Mouse (Mus musculus) CH12F3 (cell line): ENCODE data around the gene Tmem242.

Experiments
- in situ Hi-C: fragments of 300-500 bp; cut with MboI; formaldehyde crosslinking; loops from 2 replicates; pipeline ENCODE4 v1.14.3; 2020; ENCODE audit warnings: low sequenced_read_pairs

Gene Tmem242

DNA sequence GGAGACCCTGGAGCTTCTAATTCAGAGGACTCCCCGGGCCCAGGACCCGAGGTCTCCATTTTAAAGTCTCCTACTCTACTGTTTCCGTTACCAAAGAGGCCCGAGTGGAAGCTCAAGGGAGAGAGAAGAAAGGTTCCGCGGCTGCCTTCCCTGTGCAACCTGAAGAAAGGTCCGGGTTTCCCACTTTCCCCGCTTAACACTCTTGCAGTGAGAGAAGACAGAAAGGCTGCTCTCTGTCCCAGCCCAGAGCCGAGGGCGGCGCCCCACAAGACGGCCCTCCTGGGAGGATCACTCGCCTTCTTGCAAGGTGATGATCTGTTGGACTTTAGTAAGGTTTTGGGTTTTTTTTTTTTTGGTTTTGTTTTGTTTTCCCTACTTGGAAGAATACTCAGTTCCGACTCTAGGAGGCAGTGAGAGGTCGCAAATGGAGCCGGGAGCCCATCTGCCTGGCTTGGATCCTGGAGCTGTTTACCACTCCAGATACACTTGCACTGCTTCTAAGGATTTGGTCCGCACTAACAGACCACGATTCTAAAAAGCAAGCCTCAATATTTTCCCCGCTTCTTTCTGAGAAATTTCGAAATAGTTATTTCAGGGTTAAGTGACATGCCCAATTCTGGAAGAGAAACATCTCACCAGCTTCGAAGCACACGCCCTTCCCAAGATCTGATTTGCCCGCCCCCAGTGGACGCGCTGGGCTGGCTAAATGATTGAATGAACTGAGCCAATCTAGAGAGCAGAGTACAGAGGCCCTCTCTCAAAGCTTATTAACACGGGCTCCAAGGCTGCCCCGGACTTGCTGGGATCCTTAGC is at the start of gene Tmem242:
Gene Tmem242 (minus strand): TSS at position 101 of the 813 bp plus-strand sequence.
- in situ Hi-C loops: loop anchor here (5.0 to 25.0 kb wide), 3 partner anchors 312 to 572 kb away; no protein-coding TSS in a partner anchor

DNA sequence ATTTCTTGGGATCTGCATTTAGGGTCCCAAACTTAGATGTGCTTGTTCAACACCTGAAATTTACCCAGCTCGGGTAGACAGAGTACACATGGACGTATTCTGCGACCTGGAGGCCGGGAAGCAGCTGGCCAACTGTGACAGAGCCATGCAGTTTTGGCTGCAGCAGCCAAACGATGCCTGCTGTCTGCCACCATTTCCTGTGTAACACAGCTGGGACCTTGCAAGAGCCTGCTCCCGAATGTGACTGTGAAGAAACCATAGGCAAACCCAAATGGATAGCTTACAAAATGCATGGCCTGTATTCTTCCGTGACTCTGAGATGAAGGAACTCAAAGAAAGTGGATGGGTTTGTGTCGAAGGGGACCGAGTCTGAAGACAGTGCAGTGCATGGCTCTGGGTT is 48.1 kb upstream of the Tmem242 start:
- in situ Hi-C loops: no loop called here

DNA sequence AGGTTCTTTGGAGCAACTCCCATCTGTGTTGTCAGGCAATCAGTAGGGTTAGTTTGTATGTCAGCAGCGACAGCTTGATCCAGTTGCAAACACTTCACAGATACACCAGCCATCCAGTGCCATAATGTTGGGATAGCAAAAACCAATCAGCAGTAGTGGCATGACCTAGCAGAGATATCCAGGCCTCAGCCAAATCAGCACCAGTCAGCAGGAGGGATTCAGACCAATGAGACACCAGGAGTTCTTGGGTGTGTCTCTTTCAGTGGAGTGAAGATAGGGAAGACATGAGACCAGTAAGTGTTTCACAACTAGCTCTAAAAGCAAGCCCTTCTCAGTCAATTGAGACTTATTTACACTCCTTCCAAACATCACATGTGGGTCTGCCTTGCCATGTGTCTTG is 44.6 kb upstream of the Tmem242 start:
- in situ Hi-C loops: no loop called here

DNA sequence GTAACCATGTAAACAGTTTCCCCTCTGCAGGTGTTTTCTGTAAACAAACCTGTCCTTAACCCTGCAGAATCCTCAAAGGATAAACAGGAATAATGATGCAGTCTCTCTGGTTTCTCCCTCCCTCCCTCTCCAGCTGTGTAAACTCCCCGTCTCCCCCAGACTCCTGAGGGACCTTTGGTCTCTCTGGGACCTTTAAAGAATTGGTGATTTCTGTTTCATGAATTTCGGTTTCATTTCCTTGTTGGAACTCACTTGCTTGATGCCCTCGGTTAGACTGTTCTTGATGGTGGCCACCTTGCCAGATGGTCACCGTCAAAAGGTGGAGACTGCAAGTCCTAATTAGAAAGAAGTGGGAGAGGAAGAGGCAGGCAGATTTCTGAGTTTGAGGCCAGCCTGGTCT is 43.4 kb upstream of the Tmem242 start:
- in situ Hi-C loops: no loop called here

DNA sequence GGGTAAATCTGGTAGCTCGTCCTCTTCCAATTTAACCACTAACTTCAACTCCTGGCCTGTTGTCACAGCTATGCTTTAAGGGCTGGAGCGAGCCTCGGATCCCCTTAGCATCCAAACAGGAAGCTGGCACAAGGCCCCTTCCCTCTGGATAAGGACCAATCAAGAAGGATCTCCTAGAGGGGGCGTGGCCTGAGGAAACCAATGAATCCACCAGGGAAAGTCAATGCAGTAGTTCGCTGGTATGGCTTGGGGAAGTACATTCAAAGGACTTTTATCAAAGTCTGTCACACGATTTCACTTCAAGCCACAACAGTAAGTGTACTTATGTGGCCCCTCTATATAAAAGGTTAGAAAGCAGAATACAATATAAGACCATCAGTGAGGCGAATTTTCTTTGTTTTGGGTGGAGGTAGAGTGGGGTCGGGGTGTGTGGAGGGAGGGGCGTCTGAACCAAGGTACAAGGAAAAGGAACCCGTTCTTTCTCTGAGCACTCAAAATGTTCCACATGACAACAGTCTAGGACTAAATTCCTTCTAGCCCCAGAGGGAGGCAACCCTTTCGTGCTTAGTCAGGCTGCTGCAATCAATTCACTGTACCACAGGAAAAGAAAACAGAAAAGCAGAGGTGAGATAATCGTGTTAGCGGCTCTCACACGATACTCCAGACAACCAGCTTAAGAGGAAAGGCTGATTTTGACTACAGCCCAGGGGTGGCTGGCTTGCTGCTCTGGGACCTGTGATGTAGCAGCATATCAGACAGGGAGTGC is 36.1 kb upstream of the Tmem242 start:
- in situ Hi-C loops: no loop called here

DNA sequence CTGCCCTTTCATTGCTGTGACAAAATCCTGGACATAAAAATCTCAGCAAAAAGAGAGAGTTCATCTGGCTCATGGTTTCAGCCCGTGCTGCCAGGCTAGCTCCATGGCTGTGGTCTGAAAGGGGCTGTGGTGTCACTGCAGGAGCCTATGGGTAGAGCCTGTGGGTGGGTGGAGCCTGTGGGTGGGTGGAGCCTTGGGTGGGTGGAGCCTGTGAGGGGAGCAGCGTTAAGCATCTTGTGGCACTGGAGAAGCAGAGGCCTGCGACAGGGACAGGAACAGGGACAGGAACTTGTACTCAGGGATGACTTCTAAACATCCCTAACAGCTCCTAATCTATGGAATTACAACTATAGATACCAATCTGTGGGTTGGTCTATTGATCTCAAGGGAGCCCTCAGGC is 32.2 kb upstream of the Tmem242 start:
- in situ Hi-C loops: no loop called here

DNA sequence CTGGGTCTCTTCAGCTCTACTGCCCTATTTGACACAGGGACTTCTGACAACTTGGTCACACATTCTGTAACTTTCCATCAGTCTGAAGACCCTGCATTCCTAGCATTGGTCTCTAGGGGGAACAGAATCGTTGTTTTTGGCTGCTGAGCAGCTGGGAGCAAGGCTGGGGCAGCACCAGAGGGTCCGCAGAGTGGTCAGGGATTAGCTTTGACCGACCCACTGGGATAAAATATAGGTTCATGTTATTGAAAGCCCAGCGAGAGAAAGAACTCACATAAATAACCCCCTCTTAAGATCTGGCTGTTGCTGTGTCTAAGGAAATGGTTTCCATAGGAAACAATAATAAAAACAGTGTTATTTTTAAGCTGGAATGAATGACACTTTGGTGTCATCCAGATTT is 27.1 kb upstream of the Tmem242 start:
- in situ Hi-C loops: no loop called here

DNA sequence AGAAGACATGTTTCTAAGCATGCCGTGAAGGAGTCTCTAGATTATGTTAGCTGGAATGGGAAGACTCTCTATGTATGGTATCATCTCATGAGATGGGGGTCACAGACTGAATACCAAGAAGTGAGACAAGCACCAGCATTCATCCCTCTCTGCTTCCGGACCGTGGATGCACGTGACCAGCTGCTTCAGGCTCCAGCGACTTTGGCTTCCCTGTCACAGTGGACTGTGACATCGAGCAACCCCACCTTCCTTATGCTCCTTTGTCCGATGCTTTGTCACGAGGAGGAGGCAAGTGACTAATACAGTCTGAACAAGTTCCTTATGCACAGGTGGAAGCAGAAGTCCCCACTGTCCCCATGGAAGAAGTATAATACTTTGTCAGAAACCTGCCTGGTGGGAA is 26.7 kb upstream of the Tmem242 start:
- in situ Hi-C loops: no loop called here

DNA sequence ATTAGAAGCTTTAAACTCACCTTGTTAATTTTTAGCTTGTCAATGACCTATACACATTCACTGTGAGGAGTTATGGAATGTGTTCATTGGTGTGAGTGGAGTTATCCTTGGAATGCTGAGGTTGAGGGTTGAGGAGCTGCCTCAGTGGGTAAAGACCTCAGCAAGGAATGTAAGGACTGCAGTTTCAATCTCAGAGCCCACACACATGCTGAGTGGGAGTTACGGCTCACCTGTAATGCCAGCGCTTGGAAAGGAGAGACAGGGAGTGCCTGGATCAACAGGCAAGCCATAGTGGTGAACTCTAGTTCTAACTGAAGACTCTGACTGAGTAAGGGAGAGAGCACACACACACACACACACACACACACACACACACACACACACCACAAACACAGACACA is 23.9 kb upstream of the Tmem242 start:
- in situ Hi-C loops: no loop called here

DNA sequence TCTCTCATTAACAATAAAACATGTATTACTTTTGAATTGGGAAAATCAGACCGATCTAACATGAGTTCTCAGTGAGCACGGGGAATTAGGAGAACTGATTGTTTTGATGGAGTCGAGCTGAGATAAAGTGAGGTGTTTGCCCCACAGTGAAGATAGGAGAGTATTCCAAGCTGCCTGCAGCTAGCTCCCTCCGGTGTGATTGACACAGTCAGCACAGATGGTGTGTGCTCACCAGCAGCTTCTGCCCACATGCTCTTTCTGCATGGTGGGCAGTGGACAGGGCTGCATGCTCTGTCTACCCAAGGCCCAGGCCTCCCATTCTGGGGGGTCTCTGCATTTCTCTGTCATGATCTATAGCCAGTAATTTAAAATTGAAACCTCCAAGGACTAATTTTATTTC is 13.6 kb upstream of the Tmem242 start:
- in situ Hi-C loops: no loop called here

DNA sequence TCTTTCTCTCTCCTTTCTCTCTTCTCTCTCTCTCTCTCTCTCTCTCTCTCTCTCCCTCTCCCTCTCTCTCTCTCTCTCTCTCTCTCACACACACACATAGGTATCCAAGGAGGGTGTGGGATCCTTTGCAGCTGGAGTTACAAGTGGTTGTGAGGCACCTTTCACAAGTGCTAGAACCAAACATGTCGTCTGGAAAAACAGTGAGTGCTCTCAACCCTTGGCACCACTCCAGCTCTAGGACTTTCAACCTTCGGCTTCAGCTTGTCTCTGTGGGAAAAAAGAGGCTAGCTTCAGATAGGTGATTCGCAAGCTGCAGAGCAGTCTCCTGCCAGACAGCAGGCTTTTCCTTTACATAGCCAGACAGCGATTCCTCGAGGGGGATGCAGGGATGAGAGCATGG is 3.7 kb upstream of the Tmem242 start:
- in situ Hi-C loops: loop anchor here (5.0 to 25.0 kb wide), 3 partner anchors 309 to 569 kb away; no protein-coding TSS in a partner anchor

DNA sequence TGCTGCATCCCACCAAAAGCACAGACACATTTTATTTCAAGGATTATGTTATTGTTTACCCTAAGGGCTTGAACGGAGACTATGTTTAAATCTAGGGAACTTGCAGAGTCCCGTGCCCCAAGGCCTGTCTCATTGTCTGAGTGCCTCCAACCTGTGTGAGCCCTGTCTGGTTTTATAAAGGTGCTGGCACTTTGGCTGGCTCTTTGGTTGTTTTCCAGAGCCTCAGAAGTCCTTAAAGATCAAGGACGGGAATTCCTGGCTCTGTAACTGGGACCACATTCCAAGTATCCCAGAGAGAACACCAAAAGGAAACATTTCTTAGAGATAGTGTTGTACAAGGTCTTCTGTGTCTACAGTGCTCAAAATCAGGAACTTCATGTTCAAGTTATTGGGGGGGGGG is 3.2 kb upstream of the Tmem242 start:
- in situ Hi-C loops: loop anchor here (5.0 to 25.0 kb wide), 3 partner anchors 309 to 569 kb away; no protein-coding TSS in a partner anchor

DNA sequence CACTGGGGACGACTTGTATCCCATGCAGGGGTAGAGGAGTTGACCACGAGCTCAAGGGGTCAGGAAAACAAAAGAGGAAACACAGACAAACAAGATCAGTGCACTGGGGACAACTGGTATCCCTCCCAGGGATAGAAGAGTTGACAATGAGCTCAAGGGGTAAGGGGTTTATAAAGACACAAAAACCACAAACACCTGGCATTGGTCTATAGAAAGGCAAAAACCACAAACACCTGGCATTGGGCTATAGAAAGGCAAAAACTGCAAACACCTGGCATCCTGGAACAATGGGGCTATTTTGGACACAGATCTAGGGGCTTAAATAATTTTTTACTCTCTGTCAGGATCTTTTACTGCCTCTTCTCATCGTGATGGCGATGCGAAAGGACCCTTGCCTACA is 2.3 kb upstream of the Tmem242 start:
- in situ Hi-C loops: loop anchor here (5.0 to 25.0 kb wide), 3 partner anchors 310 to 570 kb away; no protein-coding TSS in a partner anchor

DNA sequence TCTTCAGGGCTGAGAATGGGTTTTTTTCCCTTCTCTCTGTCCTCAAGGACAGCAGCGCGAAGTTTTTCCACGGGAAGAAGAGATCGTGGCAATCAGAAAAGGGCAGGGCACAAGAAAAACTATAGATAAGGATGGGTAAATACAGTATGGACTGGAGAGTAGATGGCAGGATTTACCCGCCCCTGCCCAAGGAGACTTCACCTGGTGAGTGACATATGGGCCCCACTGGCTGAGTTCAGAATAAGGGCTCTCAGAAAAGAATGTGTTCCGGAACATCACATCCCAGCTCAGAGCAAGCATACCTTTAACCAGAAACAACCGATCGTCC is 264 bp downstream of the Tmem242 start:
- in situ Hi-C loops: loop anchor here (5.0 to 25.0 kb wide), 3 partner anchors 313 to 573 kb away; no protein-coding TSS in a partner anchor

DNA sequence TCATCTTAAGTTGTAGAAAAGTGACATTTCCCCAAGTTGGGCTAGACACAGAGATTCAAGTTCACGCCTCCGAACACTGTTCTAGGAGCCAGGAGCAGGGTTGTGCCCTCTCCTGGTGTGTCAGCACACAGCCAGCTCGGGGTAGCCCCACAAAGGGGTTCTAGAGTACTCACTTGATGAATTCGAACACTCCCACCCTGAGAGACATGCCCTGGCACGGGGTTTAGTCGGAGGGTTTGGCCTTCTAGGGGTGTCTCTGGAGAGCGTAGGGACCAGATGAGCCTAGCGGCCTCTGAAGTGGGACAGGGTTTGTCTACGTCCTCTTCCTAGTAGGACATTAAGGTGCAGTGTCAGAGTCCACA is 10.3 kb downstream of the Tmem242 start:
- in situ Hi-C loops: loop anchor here (25.0 kb wide), 2 partner anchors 483 to 583 kb away; no protein-coding TSS in a partner anchor

DNA sequence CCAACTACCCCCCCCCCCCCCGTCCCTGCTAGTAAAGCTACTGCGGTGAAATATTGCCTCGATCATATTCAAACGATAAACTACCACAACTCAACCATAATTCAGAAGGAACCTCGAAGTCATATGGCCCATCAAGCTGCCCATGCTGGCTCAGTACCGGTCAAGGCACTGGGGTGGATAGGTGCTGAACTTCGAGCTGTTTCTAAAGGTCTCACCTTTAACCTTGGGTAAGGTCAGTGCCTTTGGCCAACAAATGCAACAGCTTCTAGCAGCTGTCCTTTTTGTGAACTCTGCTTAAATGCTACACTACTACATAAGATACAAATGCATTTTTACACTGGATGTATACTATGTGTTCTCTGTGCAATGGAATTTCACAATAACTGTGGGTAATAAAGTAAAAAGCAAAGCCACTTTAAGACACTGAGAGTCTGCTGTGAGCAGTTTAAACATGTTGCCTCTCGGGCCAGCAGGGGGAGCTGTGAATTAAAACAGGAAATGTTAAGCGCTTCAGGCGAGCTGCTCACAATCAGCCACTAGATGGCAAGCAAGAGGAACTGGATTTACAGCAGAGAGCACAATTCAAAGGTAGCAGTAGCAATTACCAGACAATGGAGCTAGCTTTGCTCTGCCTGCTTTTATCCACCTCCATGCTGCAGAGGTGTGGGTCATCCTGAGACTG is 10.8 kb downstream of the Tmem242 start:
- in situ Hi-C loops: loop anchor here (25.0 kb wide), 2 partner anchors 483 to 583 kb away; no protein-coding TSS in a partner anchor

DNA sequence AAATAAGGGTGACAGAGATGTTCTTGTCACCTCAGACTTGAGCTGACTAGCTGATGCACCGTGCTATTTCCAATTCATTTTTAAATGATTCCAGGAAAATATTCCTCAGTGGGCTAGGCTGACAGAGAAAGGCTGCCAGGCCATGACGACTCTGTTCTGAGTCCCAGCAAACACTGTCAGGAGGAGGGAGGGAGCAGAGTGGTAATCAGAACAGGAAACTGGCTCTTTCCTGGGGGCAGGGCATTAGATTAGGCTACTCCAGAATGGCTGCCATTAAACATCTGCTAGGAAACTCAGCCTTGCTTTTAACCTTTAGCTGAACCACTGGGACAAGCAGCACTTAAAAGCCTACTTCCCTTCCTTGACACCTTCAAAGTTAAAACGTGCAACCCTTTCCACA is 14.9 kb downstream of the Tmem242 start:
- in situ Hi-C loops: loop anchor here (25.0 kb wide), 2 partner anchors 487 to 587 kb away; no protein-coding TSS in a partner anchor

DNA sequence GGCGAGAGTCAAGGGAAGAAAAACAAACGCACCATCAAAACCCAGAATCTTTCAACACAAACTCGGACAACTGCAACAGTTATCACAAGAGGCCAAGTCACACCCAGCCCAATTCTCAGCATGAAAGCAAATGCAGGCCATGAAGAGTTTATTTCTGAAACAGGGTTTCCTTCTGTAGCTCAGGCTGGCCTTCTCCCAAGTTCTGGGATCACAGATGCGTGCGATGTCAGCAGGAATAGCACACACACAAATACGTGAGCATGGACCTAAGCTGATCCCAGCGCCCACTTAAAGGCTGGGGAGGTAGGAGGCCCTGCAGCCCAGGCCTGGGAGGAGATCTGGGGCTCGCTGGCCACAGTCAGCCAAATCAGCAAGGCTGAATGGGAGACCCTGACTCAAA is 15.9 kb downstream of the Tmem242 start:
- in situ Hi-C loops: no loop called here

DNA sequence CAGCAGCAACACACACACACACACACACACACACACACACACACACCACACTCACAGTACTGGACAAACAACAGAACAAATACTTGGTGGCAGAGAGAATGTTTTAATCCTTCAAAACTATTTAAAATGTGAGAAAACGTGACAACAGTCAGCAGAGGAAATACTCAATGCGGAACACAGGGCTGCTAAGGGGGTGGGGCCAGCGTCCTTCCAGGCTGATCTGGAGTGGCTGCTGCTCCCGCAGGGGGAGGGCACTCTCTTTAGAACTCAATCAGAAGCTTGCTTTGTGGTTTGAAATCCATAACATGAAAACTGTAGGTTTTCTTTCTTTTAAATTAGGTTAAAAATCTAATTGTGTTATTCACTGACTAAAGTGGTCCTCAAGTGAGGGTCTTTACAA is 18.2 kb downstream of the Tmem242 start:
- in situ Hi-C loops: no loop called here

DNA sequence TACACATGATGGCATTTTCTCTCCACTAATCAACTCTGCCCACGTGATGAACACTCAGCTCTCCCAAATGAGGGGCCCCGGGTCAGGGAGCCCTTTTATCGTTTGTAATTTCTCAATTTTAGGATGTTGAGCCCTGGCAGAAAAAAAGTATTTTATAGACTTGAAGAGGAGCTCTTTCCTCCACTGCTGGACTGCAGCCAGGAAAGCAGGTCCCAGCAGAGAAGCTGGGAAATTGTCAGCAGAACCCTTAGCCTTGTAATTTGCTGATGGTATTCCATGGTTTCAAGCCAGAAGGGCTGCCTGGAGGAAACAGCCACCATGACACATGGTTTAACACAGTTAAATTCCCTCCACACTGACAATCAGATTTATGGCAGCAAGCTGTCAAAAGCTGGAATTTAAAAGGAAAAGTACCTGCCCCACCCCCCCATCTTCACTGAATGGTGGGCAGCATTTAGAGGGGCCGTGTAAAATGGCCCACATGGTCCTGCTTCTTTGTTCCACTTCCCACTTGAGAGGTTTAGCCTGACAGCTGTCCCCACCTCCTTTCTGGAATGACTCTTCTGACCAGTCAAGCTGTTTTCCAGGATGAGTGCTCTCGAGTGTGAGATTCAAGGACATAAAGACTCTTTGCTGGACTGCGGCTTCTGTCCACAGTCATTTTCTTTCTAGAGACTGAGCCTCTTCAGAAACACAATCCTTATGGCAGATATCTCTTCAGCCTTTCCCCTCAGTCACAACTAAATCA is 20.1 kb downstream of the Tmem242 start:
- in situ Hi-C loops: no loop called here

DNA sequence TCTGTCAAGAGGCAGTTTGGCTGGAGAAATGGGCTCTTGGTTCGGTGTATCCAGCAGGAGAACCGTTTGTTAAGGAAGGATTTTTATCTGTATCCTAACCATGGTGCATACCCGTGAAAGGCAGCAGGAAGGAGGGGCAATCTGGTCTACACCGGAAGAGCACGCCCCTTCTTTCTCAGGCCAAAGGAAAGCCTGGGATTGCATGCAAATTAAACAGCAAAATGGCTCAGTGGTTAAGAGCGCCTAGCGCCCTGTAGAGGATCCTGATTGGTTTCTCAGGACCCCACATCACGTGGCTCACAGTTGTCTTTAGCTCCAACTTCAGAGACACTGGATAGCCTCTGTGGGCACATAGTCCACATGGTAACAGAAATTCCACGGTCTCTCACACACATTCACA is 21.0 kb downstream of the Tmem242 start:
- in situ Hi-C loops: no loop called here
